In genomic region chr16:26384112-26384649, GRCm38 (mm10) we compare ENCODE assay signal across 26 mouse cellular contexts. TPM values are rescaled to one million over a fixed set of nuclear protein-coding genes. Genes with fewer than 3 reads are reported as not detected.
DNase-seq lines count a peak whose midpoint lies in the region; ATAC-seq lines count a peak whose summit lies in the region.
"Had no signal": no experiment of that assay in that cellular context is flagged by ENCODE, and none has a peak within 500 bp of the region (broad histone marks: within the 10 kb centered on the region; RNA-seq: fewer than 3 reads in every experiment).

No protein-coding gene starts in this region.

- H3K27ac ChIP-seq in liver, embryonic 15.5 days (replicated peaks), result peak overlapping the region; percentile 51; the same call in 1 of the 2 replicates
- no peak overlapping the region for H3K27ac ChIP-seq in kidney, embryonic 14.5 days (ENCODE audit: low read depth, low read length)
- no peak overlapping the region for H3K27ac ChIP-seq in midbrain, embryonic 15.5 days
- H3K27ac ChIP-seq: forebrain, embryonic 12.5 days; hindbrain, embryonic 10.5 days; hindbrain, embryonic 15.5 days; layer of hippocampus, adult 2 months; left cerebral cortex, adult 2 months; limb, embryonic 13.5 days had no signal

- peak; percentile 58; the same call in 1 of the 2 replicates for ATAC-seq in common myeloid progenitor, adult 5-6 weeks (replicated peaks; ENCODE audit: low read depth, poor library complexity, severe bottlenecking)
- peak; percentile 47; the same call in 1 of the 2 replicates for ATAC-seq in liver, embryonic 15.5 days (ENCODE audit: insufficient read depth)
- no peak for ATAC-seq in kidney, embryonic 14.5 days (ENCODE audit: low FRiP score, low TSS enrichment)
- ATAC-seq in midbrain, embryonic 15.5 days (replicated peaks), result no peak
- ATAC-seq: activated CD4-positive, CD25-positive, alpha-beta regulatory T cell, adult 4 months; inflammation-experienced regulatory T-cells, adult 6 months had no signal

- no peak overlapping the region for H3K4me2 ChIP-seq in liver, embryonic 15.5 days
- H3K4me2 ChIP-seq in kidney, embryonic 14.5 days (replicated peaks; ENCODE audit: low read depth, low read length), result no peak overlapping the region
- no peak overlapping the region for H3K4me2 ChIP-seq in midbrain, embryonic 15.5 days
- H3K4me2 ChIP-seq: forebrain, embryonic 12.5 days; hindbrain, embryonic 15.5 days; limb, embryonic 13.5 days; midbrain, embryonic 11.5 days had no signal

- no peaks in the 10 kb centered on the region for H3K36me3 ChIP-seq in liver, embryonic 15.5 days (replicated peaks)
- H3K36me3 ChIP-seq in kidney, embryonic 14.5 days (ENCODE audit: control insufficient read depth, insufficient read depth, low read length), result no peaks in the 10 kb centered on the region
- no peaks in the 10 kb centered on the region for H3K36me3 ChIP-seq in midbrain, embryonic 15.5 days (replicated peaks)
- H3K36me3 ChIP-seq: forebrain, embryonic 12.5 days; hindbrain, embryonic 10.5 days; hindbrain, embryonic 15.5 days; limb, embryonic 13.5 days had no signal

- no peaks in the 10 kb centered on the region for H3K9me3 ChIP-seq in liver, embryonic 15.5 days (replicated peaks)
- no peaks in the 10 kb centered on the region for H3K9me3 ChIP-seq in kidney, embryonic 14.5 days (ENCODE audit: control insufficient read depth, low read length)
- H3K9me3 ChIP-seq in midbrain, embryonic 15.5 days, result no peaks in the 10 kb centered on the region
- H3K9me3 ChIP-seq: forebrain, embryonic 12.5 days; hindbrain, embryonic 10.5 days; hindbrain, embryonic 15.5 days had no signal

- H3K4me1 ChIP-seq in liver, embryonic 15.5 days (replicated peaks), result no peaks in the 10 kb centered on the region; the same call in 1 of the 2 replicates
- no peaks in the 10 kb centered on the region for H3K4me1 ChIP-seq in kidney, embryonic 14.5 days (ENCODE audit: control insufficient read depth, insufficient read depth, low read length)
- H3K4me1 ChIP-seq in midbrain, embryonic 15.5 days, result no peaks in the 10 kb centered on the region
- H3K4me1 ChIP-seq: forebrain, embryonic 12.5 days; hindbrain, embryonic 10.5 days; hindbrain, embryonic 15.5 days; limb, embryonic 13.5 days had no signal

- DNase-seq in thymus, postnatal 14 days, result peak; percentile 5
- no peak for DNase-seq in thymus, postnatal 10 days (ENCODE audit: low spot score in 2 of 2)
- DNase-seq in thymus, postnatal 4 days, result peak; percentile 11
- no peak for DNase-seq in natural killer cell, adult 2 months (ENCODE audit: low spot score in 2 of 2)
- DNase-seq: adrenal gland, adult 2 months; adrenal gland, postnatal 36 days; cerebellum, adult 2 months; gastrocnemius, postnatal 10 days; heart, postnatal 14 days; kidney, adult 11 months; kidney, postnatal 36 days; lung, adult 2 months; lung, postnatal 10 days had no signal

- no peak overlapping the region for H3K9ac ChIP-seq in liver, embryonic 15.5 days
- H3K9ac ChIP-seq in kidney, embryonic 14.5 days (ENCODE audit: low read depth, low read length), result no peak overlapping the region
- H3K9ac ChIP-seq in midbrain, embryonic 15.5 days, result no peak overlapping the region
- H3K9ac ChIP-seq: forebrain, embryonic 12.5 days; hindbrain, embryonic 15.5 days; limb, embryonic 13.5 days had no signal

- no peak overlapping the region for H3K4me3 ChIP-seq in liver, embryonic 15.5 days (replicated peaks)
- no peak overlapping the region for H3K4me3 ChIP-seq in kidney, embryonic 14.5 days (ENCODE audit: low read length)
- no peak overlapping the region for H3K4me3 ChIP-seq in midbrain, embryonic 15.5 days
- H3K4me3 ChIP-seq: forebrain, embryonic 12.5 days; hindbrain, embryonic 10.5 days; hindbrain, embryonic 15.5 days; layer of hippocampus, adult 2 months; left cerebral cortex, adult 2 months; limb, embryonic 13.5 days had no signal

- no peaks in the 10 kb centered on the region for H3K27me3 ChIP-seq in liver, embryonic 15.5 days
- no peaks in the 10 kb centered on the region for H3K27me3 ChIP-seq in kidney, embryonic 14.5 days (ENCODE audit: control insufficient read depth, insufficient read depth, low read length)
- H3K27me3 ChIP-seq in midbrain, embryonic 15.5 days (replicated peaks), result no peaks in the 10 kb centered on the region
- H3K27me3 ChIP-seq: forebrain, embryonic 12.5 days; hindbrain, embryonic 15.5 days; limb, embryonic 13.5 days had no signal

- 37% methylated on average over 5 of the region's 5 CpGs for WGBS in liver, embryonic 15.5 days (ENCODE audit: insufficient replicate concordance)
- WGBS in kidney, embryonic 14.5 days, result 83% methylated on average over 5 of the region's 5 CpGs
- WGBS in midbrain, embryonic 15.5 days, result 83% methylated on average over 5 of the region's 5 CpGs

RNA-seq across cellular contexts. Expression of gene Cldn1, which starts 12.5 kb away (rescaled TPM):
- 0.10 and 0.32 TPM in 2 replicates for total RNA-seq in common myeloid progenitor, adult 5-6 weeks (2017)
- 67.2 and 83.3 TPM in 2 replicates for polyA plus RNA-seq in liver, embryonic 15.5 days (2015; fragmentation: Nextera tagmentation; extraction: Ambion mirVana)
- polyA plus RNA-seq in kidney, embryonic 14.5 days (2014; fragmentation: Nextera tagmentation; extraction: Ambion mirVana), result 22.2 and 32.5 TPM in 2 replicates
- polyA plus RNA-seq in midbrain, embryonic 15.5 days (2015; fragmentation: Nextera tagmentation; extraction: Ambion mirVana), result 3.4 and 3.7 TPM in 2 replicates
- polyA plus RNA-seq: activated CD4-positive, CD25-positive, alpha-beta regulatory T cell, adult 4 months; inflammation-experienced regulatory T-cells, adult 6 months had no signal

Comparison
In these comparisons a context has a peak if more than half of its experiments do, and no peak if none do; other contexts are left out.
1. DNase-seq: peak in thymus, postnatal 14 days (single experiment) and thymus, postnatal 4 days (single experiment); none in thymus, postnatal 10 days (0 of 2) and natural killer cell, adult 2 months (0 of 2).
2. ATAC-seq: peak in common myeloid progenitor, adult 5-6 weeks (single experiment) and liver, embryonic 15.5 days (single experiment); none in kidney, embryonic 14.5 days (single experiment) and midbrain, embryonic 15.5 days (single experiment).